Mouse (Mus musculus) heart, embryonic 12.5 days (tissue): ENCODE data around the gene Flrt1. TPM values are rescaled to one million over a fixed set of nuclear protein-coding genes. Genes with fewer than 3 reads are reported as not detected.

ENCODE experiments used
- ATAC-seq: fragments of 200-750 bp; cut with Nextera tagmentation; 2 replicates; pipeline ENCODE4 v1.8.0; 2017; ENCODE audit warnings: moderate TSS enrichment, moderate library complexity; ENCODE audit not compliant: insufficient number of reproducible peaks, low FRiP score
- H3K27ac ChIP-seq: fragments of 300-500 bp; sonication (generic); 2 replicates; pipeline ENCODE4 v1.5.1; 2016; ENCODE audit warnings: mild to moderate bottlenecking, moderate library complexity; ENCODE audit not compliant: poor library complexity, severe bottlenecking
- H3K27me3 ChIP-seq: fragments of 300-500 bp; sonication (generic); replicated peaks from 2 replicates; pipeline ENCODE4 v1.6.1; 2016; ENCODE audit warnings: mild to moderate bottlenecking, moderate library complexity
- H3K36me3 ChIP-seq: fragments of 300-500 bp; sonication (generic); 2 replicates; pipeline ENCODE4 v1.6.1; 2016; ENCODE audit warnings: mild to moderate bottlenecking, moderate library complexity
- H3K4me1 ChIP-seq: fragments of 300-500 bp; sonication (generic); replicated peaks from 2 replicates; pipeline ENCODE4 v1.6.1; 2016; ENCODE audit warnings: mild to moderate bottlenecking
- H3K4me2 ChIP-seq: fragments of 300-500 bp; sonication (generic); 2 replicates; pipeline ENCODE4 v1.6.1; 2016; ENCODE audit warnings: mild to moderate bottlenecking, moderate library complexity
- H3K4me3 ChIP-seq: fragments of 300-500 bp; sonication (generic); 2 replicates; pipeline ENCODE4 v1.5.1; 2016; ENCODE audit warnings: mild to moderate bottlenecking
- H3K9ac ChIP-seq: fragments of 300-500 bp; sonication (generic); 2 replicates; pipeline ENCODE4 v1.6.1; 2016; ENCODE audit warnings: mild to moderate bottlenecking, moderate library complexity
- H3K9me3 ChIP-seq: fragments of 300-500 bp; sonication (generic); replicated peaks from 2 replicates; pipeline ENCODE4 v1.6.1; 2016; ENCODE audit warnings: mild to moderate bottlenecking, moderate library complexity
- WGBS: fragments of 180-500 bp; shearing (Covaris S2); methylation state at CpG from one replicate; pipeline ENCODE4 v1.1.7; 2016; 5-methylcytosine and 5-hydroxymethylcytosine counted together
- polyA plus RNA-seq: library from polyadenylated mRNA; unstranded; fragments of >200 nt; fragmentation: Nextera tagmentation; extraction: Ambion mirVana; gene quantifications from 2 replicates; pipeline ENCODE4 v1.2.1, GENCODE M21; 2016

Flrt1 gene
- polyA plus RNA-seq, 1 experiment from 2014 or later = 0.87 TPM

- H3K27me3 ChIP-seq = peaks cover 37% of the 10 kb centered on the region
- no peak overlapping the region for H3K27ac ChIP-seq
- H3K4me1 ChIP-seq = peaks cover 36% of the 10 kb centered on the region
- H3K9me3 ChIP-seq = no peaks in the 10 kb centered on the region
- ATAC-seq = no peak
- H3K4me2 ChIP-seq = no peak overlapping the region
- no peak overlapping the region for H3K9ac ChIP-seq
- H3K4me3 ChIP-seq = no peak overlapping the region
- no peaks in the 10 kb centered on the region for H3K36me3 ChIP-seq
- WGBS = 33% methylated on average over 20 of the region's 20 CpGs
Measured at GRCm38 (mm10) chr19:7067344-7068050, 38.0 kb downstream of the Flrt1 start.

GRCm38 (mm10) chr19:7066828-7067342 lies 38.6 kb downstream of the Flrt1 start:
- H3K4me2 ChIP-seq = peak overlapping the region; percentile 24; the same call in 1 of the 2 replicates
- no peaks in the 10 kb centered on the region for H3K9me3 ChIP-seq
- no peak overlapping the region for H3K4me3 ChIP-seq
- no peaks in the 10 kb centered on the region for H3K36me3 ChIP-seq
- H3K9ac ChIP-seq = peak overlapping the region; percentile 36; the same call in 1 of the 2 replicates
- no peak overlapping the region for H3K27ac ChIP-seq
- 32% methylated on average over 8 of the region's 8 CpGs for WGBS
- H3K27me3 ChIP-seq = peaks cover 33% of the 10 kb centered on the region
- H3K4me1 ChIP-seq = peaks cover 35% of the 10 kb centered on the region
- ATAC-seq = no peak

DNA sequence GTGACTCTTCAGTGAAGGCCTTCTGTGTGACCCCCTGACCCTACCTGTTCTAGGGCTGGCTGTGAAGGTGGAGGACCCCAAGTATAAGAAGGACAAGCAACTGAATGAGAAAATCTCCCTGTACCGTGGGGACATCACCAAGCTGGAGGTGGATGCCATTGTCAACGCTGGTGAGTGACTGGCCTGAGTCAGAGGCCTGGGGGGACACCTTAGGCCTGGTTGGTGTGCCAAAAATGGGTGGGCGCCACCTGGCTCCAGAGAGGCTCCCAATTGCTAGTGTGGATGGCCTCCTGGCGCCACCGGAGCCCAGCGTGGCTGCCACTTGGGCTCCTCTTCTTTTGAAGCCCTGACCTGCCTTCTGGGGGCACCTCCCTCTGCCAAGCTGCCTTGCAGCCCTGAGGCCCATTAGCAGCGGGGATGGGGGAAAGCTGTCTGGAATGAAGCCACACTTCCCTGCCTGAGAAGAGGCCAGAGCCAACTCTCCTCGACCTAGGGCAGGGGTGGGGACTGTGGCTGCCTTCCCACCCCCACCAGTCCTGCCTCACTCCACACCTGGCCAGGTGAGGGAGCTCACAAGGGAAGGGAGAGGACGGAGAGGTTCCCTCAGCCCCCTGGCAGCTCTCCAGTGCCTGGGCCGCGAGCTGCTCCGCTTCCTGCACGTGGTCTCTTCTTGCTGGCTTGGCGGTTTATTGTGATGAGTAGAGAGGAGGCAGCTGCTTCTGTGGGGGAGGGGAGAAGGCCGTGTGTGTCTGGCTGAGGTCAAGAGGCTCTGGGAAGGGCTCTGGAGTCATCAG lies 39.3 kb downstream of the Flrt1 start:
- ATAC-seq = no peak
- peaks cover 35% of the 10 kb centered on the region for H3K4me1 ChIP-seq
- H3K4me2 ChIP-seq = peak overlapping the region; percentile 24; the same call in 1 of the 2 replicates
- H3K27ac ChIP-seq = no peak overlapping the region
- no peak overlapping the region for H3K4me3 ChIP-seq
- H3K27me3 ChIP-seq = peaks cover 33% of the 10 kb centered on the region
- WGBS = 41% methylated on average over 15 of the region's 15 CpGs
- H3K9ac ChIP-seq = peak overlapping the region; percentile 36; the same call in 1 of the 2 replicates
- no peaks in the 10 kb centered on the region for H3K9me3 ChIP-seq
- H3K36me3 ChIP-seq = no peaks in the 10 kb centered on the region

DNA sequence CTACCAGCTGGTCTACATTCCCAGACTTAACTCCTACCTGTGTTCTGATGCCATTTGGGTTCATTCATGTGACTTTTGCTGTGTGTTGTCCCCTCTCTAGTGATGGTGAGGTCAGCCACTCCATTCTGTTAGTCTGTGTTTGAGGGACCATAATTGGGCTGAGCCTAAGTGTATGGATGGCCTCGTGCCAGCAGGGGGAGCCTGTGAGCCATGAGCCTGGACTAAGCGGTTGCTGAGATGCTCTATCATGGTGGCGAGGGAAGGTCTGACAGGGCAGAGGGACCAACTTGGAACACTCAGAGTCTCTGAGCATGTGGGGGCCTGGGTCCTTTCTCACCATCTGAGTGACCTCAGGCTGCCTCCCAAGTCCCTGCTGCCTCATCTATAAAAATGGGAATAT lies 41.0 kb downstream of the Flrt1 start:
- Histone ChIP-seq H3K9me3 (no peaks in the 10 kb centered on the region), H3K9ac (no peak overlapping the region), H3K27ac (no peak overlapping the region), H3K4me1 (peaks cover 22% of the 10 kb centered on the region), H3K27me3 (peaks cover 37% of the 10 kb centered on the region), H3K4me3 (no peak overlapping the region), H3K36me3 (no peaks in the 10 kb centered on the region), H3K4me2 (no peak overlapping the region)
- ATAC-seq = peak; percentile 28; the same call in 1 of the 2 replicates
- WGBS = 0% methylated on average over 3 of the region's 3 CpGs

DNA sequence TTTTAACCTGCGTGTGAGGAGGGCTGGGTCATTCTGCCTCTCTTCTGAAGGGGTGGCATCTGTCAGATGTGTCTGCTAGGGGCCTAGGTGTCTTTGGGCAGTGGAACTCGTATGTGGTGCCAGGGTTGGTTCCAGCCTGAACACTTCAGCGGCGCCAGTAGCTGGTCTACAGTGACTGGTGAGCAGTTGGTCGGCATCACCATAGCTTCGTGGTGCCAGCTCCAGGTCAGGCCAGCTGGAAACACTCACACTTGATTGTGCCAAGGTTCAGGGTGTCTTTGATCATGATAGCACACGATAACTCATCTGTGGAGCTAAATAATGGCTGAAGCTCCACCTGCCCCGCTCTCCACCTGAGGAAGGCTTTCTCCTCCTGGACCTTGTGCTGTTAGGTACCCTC lies 42.6 kb downstream of the Flrt1 start:
- H3K4me2 ChIP-seq = no peak overlapping the region
- peaks cover 26% of the 10 kb centered on the region for H3K4me1 ChIP-seq
- H3K27me3 ChIP-seq = peaks cover 30% of the 10 kb centered on the region
- H3K9me3 ChIP-seq = no peaks in the 10 kb centered on the region
- no peak for ATAC-seq
- no peak overlapping the region for H3K4me3 ChIP-seq
- WGBS = 81% methylated on average over 8 of the region's 8 CpGs
- H3K9ac ChIP-seq = no peak overlapping the region
- H3K27ac ChIP-seq = no peak overlapping the region
- no peaks in the 10 kb centered on the region for H3K36me3 ChIP-seq

DNA sequence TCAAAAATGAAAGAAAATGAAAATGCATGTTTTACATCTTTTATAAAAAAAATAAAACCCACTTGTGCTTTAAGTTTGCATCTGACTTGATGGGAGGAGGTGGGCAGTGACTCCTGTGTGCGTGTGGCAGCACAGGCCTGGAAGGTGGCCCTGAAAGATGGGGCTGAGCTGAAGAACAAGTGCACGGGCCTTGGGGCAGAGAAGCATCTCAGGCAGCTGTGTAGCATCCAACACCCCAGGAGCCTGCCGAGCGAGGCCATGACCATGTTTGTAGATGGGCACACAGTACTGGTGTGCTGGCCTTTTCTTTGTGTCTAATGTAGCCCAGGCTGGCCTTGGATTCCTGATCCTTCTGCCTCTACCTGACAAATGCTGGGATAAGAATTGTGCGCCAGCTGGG lies 43.4 kb downstream of the Flrt1 start:
- Histone ChIP-seq H3K27me3 (peaks cover 22% of the 10 kb centered on the region), H3K36me3 (no peaks in the 10 kb centered on the region), H3K4me3 (no peak overlapping the region), H3K4me1 (peaks cover 30% of the 10 kb centered on the region), H3K27ac (no peak overlapping the region), H3K9ac (no peak overlapping the region), H3K4me2 (no peak overlapping the region), H3K9me3 (no peaks in the 10 kb centered on the region)
- no peak for ATAC-seq
- 80% methylated on average over 5 of the region's 5 CpGs for WGBS

GRCm38 (mm10) chr19:7058541-7058940 lies 47.0 kb downstream of the Flrt1 start:
- Histone ChIP-seq H3K27me3 (peaks cover 11% of the 10 kb centered on the region), H3K4me3 (peak overlapping the region; percentile 67; the same call in 1 of the 2 replicates), H3K9ac (peak overlapping the region; percentile 76; the same call in 1 of the 2 replicates), H3K36me3 (no peaks in the 10 kb centered on the region), H3K27ac (no peak overlapping the region), H3K4me1 (peaks cover 35% of the 10 kb centered on the region), H3K4me2 (peak overlapping the region; percentile 99), H3K9me3 (no peaks in the 10 kb centered on the region)
- 38% methylated on average over 6 of the region's 6 CpGs for WGBS
- ATAC-seq = no peak

GRCm38 (mm10) chr19:7057722-7058207 lies 47.8 kb downstream of the Flrt1 start:
- H3K27me3 ChIP-seq = peaks cover 11% of the 10 kb centered on the region
- peak overlapping the region; percentile 76; the same call in 1 of the 2 replicates for H3K9ac ChIP-seq
- H3K4me2 ChIP-seq = peak overlapping the region; percentile 99
- peak overlapping the region; percentile 67 for H3K4me3 ChIP-seq
- WGBS = under 1% methylated on average over 15 of the region's 15 CpGs
- peak; percentile 87 for ATAC-seq
- no peaks in the 10 kb centered on the region for H3K36me3 ChIP-seq
- peak overlapping the region; percentile 82 for H3K27ac ChIP-seq
- H3K9me3 ChIP-seq = no peaks in the 10 kb centered on the region
- H3K4me1 ChIP-seq = peaks cover 35% of the 10 kb centered on the region

GRCm38 (mm10) chr19:7057126-7057721 lies 48.3 kb downstream of the Flrt1 start:
- H3K4me3 ChIP-seq = peak overlapping the region; percentile 67
- peak overlapping the region; percentile 76 for H3K9ac ChIP-seq
- 2% methylated on average over 16 of the region's 16 CpGs for WGBS
- H3K27me3 ChIP-seq = peaks cover 11% of the 10 kb centered on the region
- peak overlapping the region; percentile 82 for H3K27ac ChIP-seq
- H3K36me3 ChIP-seq = no peaks in the 10 kb centered on the region
- H3K9me3 ChIP-seq = no peaks in the 10 kb centered on the region
- H3K4me1 ChIP-seq = peaks cover 35% of the 10 kb centered on the region
- ATAC-seq = peak; percentile 33
- H3K4me2 ChIP-seq = peak overlapping the region; percentile 99

DNA sequence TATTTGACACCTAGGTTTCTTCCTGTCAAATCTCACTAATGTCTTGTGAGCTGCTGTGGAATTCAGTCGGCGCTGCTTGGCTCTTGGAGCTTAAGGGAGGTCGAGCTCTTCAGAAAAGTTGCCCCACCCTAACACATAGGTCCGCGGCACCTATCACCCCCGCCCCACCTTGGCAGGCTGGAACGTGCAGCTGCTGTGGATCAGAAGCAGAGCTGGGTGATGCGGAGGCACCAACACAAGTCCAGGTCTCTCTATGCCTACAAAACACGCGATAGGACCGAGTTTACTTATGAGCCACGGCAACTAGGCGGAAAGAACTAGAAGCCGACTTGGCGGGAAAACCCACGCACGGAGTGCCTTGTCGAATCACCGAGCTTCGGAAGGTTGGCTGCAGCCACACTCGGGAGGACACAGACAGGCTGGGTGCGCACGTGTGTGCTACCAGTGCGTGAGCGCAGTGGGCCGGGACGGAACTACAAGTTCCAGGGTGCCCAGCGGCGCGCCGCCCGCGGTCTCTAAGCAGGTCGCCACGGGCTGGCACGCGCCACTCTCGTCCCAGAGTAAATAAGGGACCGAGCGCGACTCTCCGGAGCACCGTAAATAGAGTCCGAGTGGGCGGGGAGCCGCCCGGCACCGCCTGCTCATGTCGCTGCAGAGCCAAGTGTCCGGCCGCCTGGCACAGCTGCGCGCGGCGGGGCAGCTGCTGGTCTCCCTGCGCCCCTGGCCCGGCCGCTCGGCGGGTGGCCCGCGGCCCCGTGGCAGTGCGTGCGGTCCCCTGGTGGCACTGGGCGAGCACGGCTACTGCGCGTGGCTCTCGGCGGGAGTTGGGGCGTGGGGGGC lies 49.1 kb downstream of the Flrt1 start, which contains the start of gene Macrod1:
Gene Macrod1, plus strand, starts transcription at position 563 of the 840 bp plus-strand sequence.
- H3K9ac ChIP-seq = peak within 1 kb of the TSS; percentile 76
- WGBS = under 1% methylated on average over 72 of the region's 72 CpGs
- peak; percentile 61 for ATAC-seq

More for the DNA sequence above, 49.1 kb downstream of the Flrt1 start, which contains the start of gene Macrod1:
- Histone ChIP-seq H3K4me2 (peak within 1 kb of the TSS; percentile 99), H3K4me1 (peaks cover 35% of the 10 kb centered on the region), H3K36me3 (no peaks in the 10 kb centered on the region), H3K4me3 (peak within 1 kb of the TSS; percentile 67), H3K27ac (peak within 1 kb of the TSS; percentile 82), H3K9me3 (peaks cover under 1% of the 10 kb centered on the region; the same call in 1 of the 2 replicates), H3K27me3 (peaks cover 11% of the 10 kb centered on the region)
